Mouse (Mus musculus): Measurements from ENCODE around the gene L3mbtl2.

GRCm38 (mm10) chr15:81694891-81695290, 31.2 kb downstream of the L3mbtl2 start:
- TF ChIP-seq TCF12 (IDR thresholded peaks at IDR 0.05; ENCODE audit: insufficient read depth, poor library complexity, severe bottlenecking) (no peak), TCF3 (IDR thresholded peaks at IDR 0.05; ENCODE audit: insufficient read length, low read depth) (no peak), MAX (IDR thresholded peaks at IDR 0.05; ENCODE audit: low read depth) (no peak), USF1 (IDR thresholded peaks at IDR 0.05; ENCODE audit: low read depth) (no peak), CEBPB (IDR thresholded peaks at IDR 0.05; ENCODE audit: insufficient read depth, poor library complexity, severe bottlenecking) (no peak), MYOG (IDR thresholded peaks at IDR 0.05; ENCODE audit: control insufficient read depth in 1 of 3, insufficient read depth in 1 of 3, insufficient read length in 2 of 3, low read depth in 2 of 3) (no peak), POLR2A (IDR thresholded peaks at IDR 0.05; ENCODE audit: insufficient read length, low read depth) (no peak), MYOD1 (IDR thresholded peaks at IDR 0.05; ENCODE audit: control insufficient read depth in 1 of 3, insufficient read length in 2 of 3, low read depth in 2 of 3) (no peak), E2F4 (IDR thresholded peaks at IDR 0.05; ENCODE audit: insufficient read depth) (no peak), SRF (IDR thresholded peaks at IDR 0.05; ENCODE audit: control insufficient read depth, insufficient read length, low read depth) (no peak), POLR2AphosphoS2 (IDR thresholded peaks at IDR 0.05; ENCODE audit: insufficient read length, low read depth) (no peak)

All from myocyte (in vitro differentiated cells).